Mouse (Mus musculus) CH12.LX (cell line): ENCODE measurements at regions not wholly inside any gene's neighbourhood (a gene's known extent, or its start where the extent isn't known, plus 50 kb on each side); places are given as distances from the start of the nearest gene placed in this dataset.

Experiments used
- DNase-seq: peaks from one replicate; pipeline ENCODE4 v3.0.0-alpha.2; 2013; ENCODE audit errors: extremely low read depth
- H3K27ac ChIP-seq: 2 replicates; pipeline ENCODE4 v1.5.1; 2012; ENCODE audit warnings: low read depth, mild to moderate bottlenecking, control low read depth, moderate library complexity; ENCODE audit not compliant: insufficient read depth
- H3K27me3 ChIP-seq: replicated peaks from 2 replicates; pipeline ENCODE3; 2012; ENCODE audit warnings: inconsistent platforms
- H3K36me3 ChIP-seq, 2 experiments: replicated peaks in 1 of 2; 2 replicates each; pipeline versions ENCODE3 to v1.6.1; 2012; ENCODE audit warnings: inconsistent platforms in 1 of 2, low read length in 1 of 2, mild to moderate bottlenecking in 1 of 2, mixed read lengths in 1 of 2, moderate library complexity in 1 of 2; ENCODE audit not compliant: control insufficient read depth in 1 of 2, insufficient read depth in 1 of 2
- H3K4me1 ChIP-seq, 2 experiments: 2 replicates each; pipeline ENCODE4 v1.6.1; 2012; ENCODE audit warnings: inconsistent platforms in 1 of 2, moderate library complexity in 1 of 2; ENCODE audit not compliant: insufficient read depth in 2 of 2, control insufficient read depth in 1 of 2
- H3K4me2 ChIP-seq: 2 replicates; pipeline ENCODE4 v1.6.1; 2012; ENCODE audit warnings: low read depth, mild to moderate bottlenecking, control low read depth; ENCODE audit not compliant: poor library complexity, insufficient read depth, severe bottlenecking
- H3K4me3 ChIP-seq, 3 experiments: fragments of 150-350 bp in 1 of 3; sonication (generic) in 1 of 3; replicated peaks in 1 of 3; 2 replicates each; pipeline versions ENCODE3 to v1.5.1; 2011 to 2012; ENCODE audit warnings: low read depth in 2 of 3, low read length in 2 of 3, mild to moderate bottlenecking in 2 of 3, moderate library complexity in 2 of 3, control low read depth in 1 of 3, improper control_type of control experiment in 1 of 3, inconsistent platforms in 1 of 3, mixed read lengths in 1 of 3; ENCODE audit not compliant: poor library complexity in 1 of 3
- H3K79me2 ChIP-seq: replicated peaks from 2 replicates; pipeline ENCODE4 v1.6.1; 2012; ENCODE audit warnings: mild to moderate bottlenecking, moderate library complexity; ENCODE audit not compliant: control insufficient read depth, poor library complexity, insufficient read depth, severe bottlenecking; ENCODE audit errors: extremely low read depth
- H3K9ac ChIP-seq: 2 replicates; pipeline ENCODE4 v1.6.1; 2012; ENCODE audit warnings: low read depth, mild to moderate bottlenecking, control low read depth, moderate library complexity; ENCODE audit not compliant: insufficient read depth
- H3K9me3 ChIP-seq: replicated peaks from 2 replicates; pipeline ENCODE3; 2012; ENCODE audit warnings: low read length, inconsistent platforms, mixed read lengths
- BHLHE40 ChIP-seq: IDR thresholded peaks from 2 replicates; pipeline ENCODE4 v1.6.1; 2011; ENCODE audit warnings: mild to moderate bottlenecking, low read depth, low read length, improper control_type of control experiment
- CHD1 ChIP-seq: IDR thresholded peaks from 2 replicates; pipeline ENCODE4 v1.6.1; 2012; ENCODE audit warnings: low read depth, low read length, improper control_type of control experiment, inconsistent platforms
- CHD2 ChIP-seq: IDR thresholded peaks from 2 replicates; pipeline ENCODE4 v1.6.1; 2011; ENCODE audit warnings: low read length, improper control_type of control experiment
- CTCF ChIP-seq, 2 experiments: IDR thresholded peaks in 1 of 2; conservative IDR thresholded peaks in 1 of 2; 2 replicates each; pipeline ENCODE4 v1.5.1; 2011 to 2012; ENCODE audit warnings: low read depth in 2 of 2, low read length in 2 of 2, improper control_type of control experiment in 1 of 2, inconsistent platforms in 1 of 2, mild to moderate bottlenecking in 1 of 2, moderate library complexity in 1 of 2
- E2F4 ChIP-seq: IDR thresholded peaks from 2 replicates; pipeline ENCODE4 v1.6.1; 2011; ENCODE audit warnings: low read depth, low read length, improper control_type of control experiment; ENCODE audit not compliant: insufficient replicate concordance
- ELF1 ChIP-seq: IDR thresholded peaks from 2 replicates; pipeline ENCODE4 v1.6.1; 2014; ENCODE audit warnings: low read depth, mild to moderate bottlenecking, inconsistent platforms, low read length, improper control_type of control experiment
- EP300 ChIP-seq: IDR thresholded peaks from 2 replicates; pipeline ENCODE4 v1.6.1; 2011; ENCODE audit warnings: low read length, improper control_type of control experiment
- ETS1 ChIP-seq: conservative IDR thresholded peaks from 2 replicates; pipeline ENCODE4 v1.6.1; 2012; ENCODE audit warnings: low read depth, mild to moderate bottlenecking, inconsistent platforms, low read length, improper control_type of control experiment, moderate library complexity
- GABPA ChIP-seq: IDR thresholded peaks from 2 replicates; pipeline ENCODE4 v1.6.1; 2012; ENCODE audit warnings: low read depth, low read length, improper control_type of control experiment, inconsistent platforms; ENCODE audit not compliant: insufficient replicate concordance
- HCFC1 ChIP-seq: IDR thresholded peaks from 2 replicates; pipeline ENCODE4 v1.6.1; 2012; ENCODE audit warnings: low read depth, mild to moderate bottlenecking, inconsistent platforms, low read length, improper control_type of control experiment
- IRF4 ChIP-seq: IDR thresholded peaks from 2 replicates; pipeline ENCODE4 v1.6.1; 2014; ENCODE audit warnings: low read depth, mild to moderate bottlenecking, inconsistent platforms, low read length, improper control_type of control experiment
- JUN ChIP-seq: IDR thresholded peaks from 2 replicates; pipeline ENCODE4 v1.6.1; 2011; ENCODE audit warnings: low read depth, mild to moderate bottlenecking, low read length, improper control_type of control experiment, moderate library complexity; ENCODE audit not compliant: insufficient read depth
- JUND ChIP-seq: conservative IDR thresholded peaks from 2 replicates; pipeline ENCODE4 v1.6.1; 2011; ENCODE audit warnings: low read depth, low read length, improper control_type of control experiment
- KAT2A ChIP-seq: IDR thresholded peaks from 2 replicates; pipeline ENCODE4 v1.6.1; 2012; ENCODE audit warnings: low read length, improper control_type of control experiment, inconsistent platforms; ENCODE audit not compliant: insufficient replicate concordance
- MAFK ChIP-seq: IDR thresholded peaks from 2 replicates; pipeline ENCODE4 v1.6.1; 2011; ENCODE audit warnings: low read length, improper control_type of control experiment; ENCODE audit not compliant: insufficient replicate concordance
- MAX ChIP-seq: IDR thresholded peaks from 2 replicates; pipeline ENCODE4 v1.6.1; 2011; ENCODE audit warnings: low read length, improper control_type of control experiment
- MAZ ChIP-seq: IDR thresholded peaks from 2 replicates; pipeline ENCODE4 v1.6.1; 2012; ENCODE audit warnings: low read depth, mild to moderate bottlenecking, inconsistent platforms, low read length, improper control_type of control experiment, moderate library complexity
- MEF2A ChIP-seq: IDR thresholded peaks from 2 replicates; pipeline ENCODE4 v1.6.1; 2014; ENCODE audit warnings: low read depth, mild to moderate bottlenecking, inconsistent platforms, low read length, improper control_type of control experiment, borderline replicate concordance
- MXI1 ChIP-seq: IDR thresholded peaks from 2 replicates; pipeline ENCODE4 v1.6.1; 2011; ENCODE audit warnings: mild to moderate bottlenecking, low read depth, low read length, improper control_type of control experiment
- MYC ChIP-seq: IDR thresholded peaks from 2 replicates; pipeline ENCODE4 v1.6.1; 2011; ENCODE audit warnings: low read depth, mild to moderate bottlenecking, improper control_type of control experiment, low read length
- NELFE ChIP-seq: IDR thresholded peaks from 2 replicates; pipeline ENCODE4 v1.6.1; 2011; ENCODE audit warnings: low read depth, low read length, improper control_type of control experiment
- NRF1 ChIP-seq: IDR thresholded peaks from 2 replicates; pipeline ENCODE4 v1.6.1; 2014; ENCODE audit warnings: low read depth, mild to moderate bottlenecking, inconsistent platforms, low read length, improper control_type of control experiment, moderate library complexity
- PAX5 ChIP-seq: IDR thresholded peaks from 2 replicates; pipeline ENCODE4 v1.6.1; 2012; ENCODE audit warnings: low read length, inconsistent platforms, mixed read lengths
- POLR2A ChIP-seq: IDR thresholded peaks from 2 replicates; pipeline ENCODE4 v1.6.1; 2011; ENCODE audit warnings: low read depth, mild to moderate bottlenecking, improper control_type of control experiment, low read length
- RAD21 ChIP-seq: IDR thresholded peaks from 2 replicates; pipeline ENCODE4 v1.6.1; 2011; ENCODE audit warnings: low read depth, mild to moderate bottlenecking, low read length, improper control_type of control experiment, moderate library complexity
- RCOR1 ChIP-seq: conservative IDR thresholded peaks from 2 replicates; pipeline ENCODE4 v1.6.1; 2012; ENCODE audit warnings: low read depth, mild to moderate bottlenecking, inconsistent platforms, low read length, improper control_type of control experiment
- SIN3A ChIP-seq: IDR thresholded peaks from 2 replicates; pipeline ENCODE4 v1.6.1; 2012; ENCODE audit warnings: low read length, improper control_type of control experiment, inconsistent platforms
- SMC3 ChIP-seq: IDR thresholded peaks from 2 replicates; pipeline ENCODE4 v1.6.1; 2011; ENCODE audit warnings: low read depth, low read length, improper control_type of control experiment
- TCF12 ChIP-seq: IDR thresholded peaks from 2 replicates; pipeline ENCODE4 v1.6.1; 2014; ENCODE audit warnings: low read depth, mild to moderate bottlenecking, inconsistent platforms, low read length, improper control_type of control experiment
- UBTF ChIP-seq: IDR thresholded peaks from 2 replicates; pipeline ENCODE4 v1.6.1; 2012; ENCODE audit warnings: low read depth, mild to moderate bottlenecking, inconsistent platforms, low read length, improper control_type of control experiment, moderate library complexity
- USF1 ChIP-seq: IDR thresholded peaks from 2 replicates; pipeline ENCODE4 v1.6.1; 2014; ENCODE audit warnings: low read depth, mild to moderate bottlenecking, inconsistent platforms, low read length, improper control_type of control experiment
- USF2 ChIP-seq: conservative IDR thresholded peaks from 2 replicates; pipeline ENCODE4 v1.6.1; 2011; ENCODE audit warnings: low read depth, low read length, improper control_type of control experiment
- ZC3H11A ChIP-seq: IDR thresholded peaks from 2 replicates; pipeline ENCODE4 v1.6.1; 2012; ENCODE audit warnings: low read depth, mild to moderate bottlenecking, inconsistent platforms, low read length, improper control_type of control experiment
- ZKSCAN1 ChIP-seq: IDR thresholded peaks from 2 replicates; pipeline ENCODE4 v1.6.1; 2012; ENCODE audit warnings: low read depth, inconsistent platforms, low read length, improper control_type of control experiment, borderline replicate concordance
- ZMIZ1 ChIP-seq: IDR thresholded peaks from 2 replicates; pipeline ENCODE4 v1.6.1; 2012; ENCODE audit warnings: low read depth, mild to moderate bottlenecking, inconsistent platforms, low read length, improper control_type of control experiment
- ZNF384 ChIP-seq: IDR thresholded peaks from 2 replicates; pipeline ENCODE4 v1.6.1; 2012; ENCODE audit warnings: low read depth, low read length, improper control_type of control experiment, inconsistent platforms
- dilution Hi-C: fragments of 300-500 bp; cut with MboI; formaldehyde crosslinking; loops from 2 replicates; pipeline ENCODE4 v1.14.3; 2020; ENCODE audit warnings: low sequenced_read_pairs; ENCODE audit not compliant: extremely low pct_unique_long_range_greater_than_20kb, extremely low pct_ligation_motif_present
- in situ Hi-C: fragments of 300-500 bp; cut with MboI; formaldehyde crosslinking; loops from 3 replicates; pipeline ENCODE4 v1.14.3; 2019; ENCODE audit warnings: low sequenced_read_pairs, low pct_ligation_motif_present, low pct_unique_long_range_greater_than_20kb, mixed read lengths

DNA sequence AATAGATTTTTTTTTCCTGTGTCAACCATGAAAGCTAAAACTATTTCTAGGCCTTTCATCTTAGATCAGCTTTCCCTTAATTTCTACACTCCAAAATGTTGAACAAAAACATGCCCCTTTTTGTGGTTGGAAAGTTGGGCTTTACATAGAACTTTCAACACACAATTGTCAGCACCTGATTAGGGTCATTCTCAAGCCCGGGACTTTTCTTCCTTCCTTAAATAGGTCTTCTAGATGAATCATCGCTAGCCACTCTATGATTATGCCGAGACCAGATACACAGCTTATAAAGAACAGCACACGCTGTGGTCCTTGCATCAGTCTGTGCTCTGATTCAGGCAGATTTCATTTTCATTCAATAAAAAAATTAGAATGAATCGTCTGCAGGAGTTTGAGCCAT, 133.3 kb upstream of the Atp2b1 start (continued):
- TF ChIP-seq GABPA (no peak), IRF4 (peak; percentile 89), RAD21 (no peak), MAX (peak; percentile 37; the same call in 1 of the 2 replicates), NRF1 (no peak), JUN (peak; percentile 76), ELF1 (0 out of 2 replicates have a peak, but pooled peaks have one; percentile 29)

DNA sequence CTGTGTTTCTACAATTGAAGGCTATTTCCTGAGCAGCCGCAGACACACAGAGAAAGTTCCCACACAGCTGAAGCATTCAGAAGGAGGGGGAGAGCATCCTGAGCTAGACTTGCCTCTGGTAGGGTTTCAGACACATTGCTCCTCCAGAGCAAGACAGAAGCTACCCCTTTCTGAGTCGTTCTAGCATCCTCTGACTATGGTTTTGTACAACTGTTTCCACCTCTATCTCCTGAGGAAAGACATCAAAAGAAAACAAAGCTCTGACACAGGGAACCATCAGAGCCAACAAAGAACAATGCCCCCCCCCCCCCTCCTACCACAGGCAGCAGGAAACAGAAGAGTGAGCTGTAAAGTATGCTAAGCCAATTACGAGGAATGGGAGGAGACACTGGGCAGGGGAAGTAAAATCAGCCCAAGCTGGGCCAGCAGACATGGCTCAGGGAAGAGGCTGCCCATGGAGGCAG, 132.3 kb upstream of the Atp2b1 start:
- Histone ChIP-seq H3K4me2 (peak overlapping the region; percentile 93), H3K79me2 (no peaks in the 10 kb centered on the region), H3K27me3 (no peaks in the 10 kb centered on the region), H3K36me3 (no peaks in the 10 kb centered on the region), H3K9ac (peak overlapping the region; percentile 50), H3K4me3 (peak overlapping the region in 2 of 3 experiments; percentile 27 to 39), H3K9me3 (no peaks in the 10 kb centered on the region), H3K27ac (peak overlapping the region; percentile 84), H3K4me1 (peaks cover 15 to 47% of the 10 kb centered on the region in 2 experiments)
- dilution Hi-C loops, result no loop called here
- DNase-seq, result peak; percentile 67
- in situ Hi-C loops, result no loop called here
- TF ChIP-seq SMC3 (peak; percentile 8; the same call in 1 of the 2 replicates), GABPA (no peak), JUND (no peak), RAD21 (no peak), USF2 (no peak), NELFE (peak; percentile 50), ZC3H11A (no peak), MAFK (peak; percentile 16; the same call in 1 of the 2 replicates), SIN3A (peak; percentile 63; the same call in 1 of the 2 replicates), NRF1 (peak; percentile 64), MAZ (peak; percentile 71), KAT2A (no peak), EP300 (0 out of 2 replicates have a peak, but pooled peaks have one; percentile 39), TCF12 (no peak), MXI1 (no peak), PAX5 (no peak), CHD2 (0 out of 2 replicates have a peak, but pooled peaks have one; percentile 12), CHD1 (no peak), MAX (no peak), POLR2A (peak; percentile 33; the same call in 1 of the 2 replicates), IRF4 (0 out of 2 replicates have a peak, but pooled peaks have one; percentile 22), E2F4 (no peak), HCFC1 (0 out of 2 replicates have a peak, but pooled peaks have one; percentile 20), CTCF (conservative IDR thresholded peaks at IDR 0.05 in 1 of 2, IDR thresholded peaks at IDR 0.05 in 1 of 2; ENCODE audit: low read depth in 2 of 2, low read length in 2 of 2) (no peak), RCOR1 (0 out of 2 replicates have a peak, but pooled peaks have one; percentile 36), ETS1 (peak; percentile 61), USF1 (no peak), JUN (no peak), UBTF (no peak), ZNF384 (0 out of 2 replicates have a peak, but pooled peaks have one; percentile 8), MEF2A (peak; percentile 54; the same call in 1 of the 2 replicates), ZKSCAN1 (no peak), ELF1 (peak; percentile 19; the same call in 1 of the 2 replicates), BHLHE40 (peak; percentile 10; the same call in 1 of the 2 replicates), ZMIZ1 (peak; percentile 81), MYC (no peak)
